Mouse (Mus musculus): ENCODE data around the gene Spock1. TPM values are rescaled to one million over a fixed set of nuclear protein-coding genes. Genes with fewer than 3 reads are reported as not detected.

Gene Spock1
- polyA plus RNA-seq, 1 experiment from 2014 or later = 0.06 TPM

DNA sequence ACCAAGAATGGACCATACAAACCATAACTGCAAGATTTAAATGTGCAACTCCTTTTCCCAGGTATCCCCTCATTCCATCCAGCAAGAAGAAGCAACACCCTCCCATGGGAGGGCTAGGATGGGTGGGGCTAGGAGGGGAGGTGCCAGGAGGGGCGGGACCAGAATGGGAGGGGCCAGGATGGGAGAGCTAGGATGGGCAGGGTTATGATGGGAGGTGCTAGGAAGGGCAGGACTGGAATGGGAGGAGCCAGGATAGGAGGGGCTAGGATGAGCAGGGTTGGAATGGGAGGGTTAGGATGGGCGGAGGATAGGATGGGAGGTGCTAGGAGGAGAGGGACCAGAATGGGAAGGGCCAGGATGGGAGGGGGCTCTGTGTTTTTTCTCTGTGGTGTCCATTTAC is 175.9 kb downstream of the Spock1 start:
- Histone ChIP-seq H3K4me2 (no peak overlapping the region), H3K27me3 (no peaks in the 10 kb centered on the region), H3K36me3 (replicated peaks) (no peaks in the 10 kb centered on the region), H3K4me1 (replicated peaks) (no peaks in the 10 kb centered on the region; the same call in 1 of the 2 replicates), H3K27ac (replicated peaks) (no peak overlapping the region), H3K9me3 (replicated peaks) (no peaks in the 10 kb centered on the region), H3K4me3 (replicated peaks) (no peak overlapping the region), H3K9ac (no peak overlapping the region)
- WGBS (ENCODE audit: insufficient replicate concordance) = 41% methylated on average over 2 of the region's 2 CpGs
- ATAC-seq (ENCODE audit: insufficient read depth) = no peak

DNA sequence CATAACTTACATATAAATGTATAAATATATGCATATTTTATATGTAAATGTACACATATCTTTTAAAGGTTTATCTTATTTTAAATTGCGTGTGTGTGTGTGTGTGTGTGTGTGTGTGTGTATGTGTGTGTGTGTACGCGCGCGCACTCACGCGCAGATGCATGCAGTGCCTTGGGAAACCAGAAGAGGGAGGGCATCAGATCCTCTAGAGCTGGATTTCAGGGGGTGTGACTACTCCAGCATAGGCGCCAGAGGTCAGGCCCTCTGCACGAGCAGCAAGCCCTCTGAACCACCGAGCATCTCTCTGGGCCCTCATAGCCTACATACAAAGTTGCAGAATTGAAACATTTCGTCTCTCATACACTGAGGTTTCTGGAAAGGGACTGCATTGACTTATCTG is 180.4 kb downstream of the Spock1 start:
- 83% methylated on average over 11 of the region's 11 CpGs for WGBS (ENCODE audit: insufficient replicate concordance)
- H3K27me3 ChIP-seq = no peaks in the 10 kb centered on the region
- ATAC-seq (ENCODE audit: insufficient read depth) = no peak
- H3K4me2 ChIP-seq = no peak overlapping the region
- no peaks in the 10 kb centered on the region for H3K9me3 ChIP-seq (replicated peaks)
- H3K4me3 ChIP-seq (replicated peaks) = no peak overlapping the region
- no peak overlapping the region for H3K27ac ChIP-seq (replicated peaks)
- H3K4me1 ChIP-seq (replicated peaks) = no peaks in the 10 kb centered on the region
- no peak overlapping the region for H3K9ac ChIP-seq
- H3K36me3 ChIP-seq (replicated peaks) = no peaks in the 10 kb centered on the region

DNA sequence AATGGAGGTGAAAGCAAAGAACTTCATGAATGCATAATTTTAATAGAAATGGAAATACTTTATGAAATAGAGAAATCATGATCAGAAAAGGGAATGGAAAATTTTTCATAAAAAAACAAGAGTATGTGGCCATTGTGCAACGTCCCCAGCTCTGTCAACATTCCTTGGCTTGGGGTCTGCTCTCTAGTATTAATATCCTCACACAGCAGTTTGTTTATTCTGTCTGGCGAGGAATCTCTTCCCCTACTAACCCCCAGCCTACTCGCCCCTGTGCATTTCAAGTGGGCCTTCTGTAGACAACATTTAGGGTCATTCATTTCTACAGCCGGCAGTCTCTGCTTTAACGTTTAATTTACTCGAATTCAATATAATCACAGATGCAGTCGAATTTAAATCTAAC is 181.5 kb downstream of the Spock1 start:
- H3K4me2 ChIP-seq = no peak overlapping the region
- no peak for ATAC-seq (ENCODE audit: insufficient read depth)
- H3K9ac ChIP-seq = no peak overlapping the region
- no peaks in the 10 kb centered on the region for H3K9me3 ChIP-seq (replicated peaks)
- H3K36me3 ChIP-seq (replicated peaks) = no peaks in the 10 kb centered on the region
- WGBS (ENCODE audit: insufficient replicate concordance) = 66% methylated on average over 7 of the region's 7 CpGs
- no peak overlapping the region for H3K4me3 ChIP-seq (replicated peaks)
- H3K4me1 ChIP-seq (replicated peaks) = no peaks in the 10 kb centered on the region
- no peaks in the 10 kb centered on the region for H3K27me3 ChIP-seq
- no peak overlapping the region for H3K27ac ChIP-seq (replicated peaks)

GRCm38 (mm10) chr13:57722329-57722936 is 185.7 kb downstream of the Spock1 start:
- no peak for ATAC-seq (ENCODE audit: insufficient read depth)
- no peak overlapping the region for H3K4me3 ChIP-seq (replicated peaks)
- no peaks in the 10 kb centered on the region for H3K9me3 ChIP-seq (replicated peaks)
- H3K9ac ChIP-seq = no peak overlapping the region
- WGBS (ENCODE audit: insufficient replicate concordance) = 75% methylated on average over 17 of the region's 17 CpGs
- H3K27ac ChIP-seq (replicated peaks) = no peak overlapping the region
- H3K4me2 ChIP-seq = no peak overlapping the region
- no peaks in the 10 kb centered on the region for H3K4me1 ChIP-seq (replicated peaks)
- H3K27me3 ChIP-seq = no peaks in the 10 kb centered on the region
- H3K36me3 ChIP-seq (replicated peaks) = no peaks in the 10 kb centered on the region

GRCm38 (mm10) chr13:57721524-57722279 is 186.4 kb downstream of the Spock1 start:
- H3K9ac ChIP-seq = no peak overlapping the region
- H3K4me3 ChIP-seq (replicated peaks) = no peak overlapping the region
- no peaks in the 10 kb centered on the region for H3K36me3 ChIP-seq (replicated peaks)
- H3K27ac ChIP-seq (replicated peaks) = no peak overlapping the region
- no peak for ATAC-seq (ENCODE audit: insufficient read depth)
- H3K4me1 ChIP-seq (replicated peaks) = no peaks in the 10 kb centered on the region
- H3K9me3 ChIP-seq (replicated peaks) = no peaks in the 10 kb centered on the region
- H3K27me3 ChIP-seq = no peaks in the 10 kb centered on the region
- 55% methylated on average over 20 of the region's 20 CpGs for WGBS (ENCODE audit: insufficient replicate concordance)
- no peak overlapping the region for H3K4me2 ChIP-seq

- ATAC-seq (ENCODE audit: insufficient read depth) = no peak
- Histone ChIP-seq H3K9ac (no peak overlapping the region), H3K27me3 (no peaks in the 10 kb centered on the region)
Observed at GRCm38 (mm10) chr13:57718087-57718486, 190.0 kb downstream of the Spock1 start.

DNA sequence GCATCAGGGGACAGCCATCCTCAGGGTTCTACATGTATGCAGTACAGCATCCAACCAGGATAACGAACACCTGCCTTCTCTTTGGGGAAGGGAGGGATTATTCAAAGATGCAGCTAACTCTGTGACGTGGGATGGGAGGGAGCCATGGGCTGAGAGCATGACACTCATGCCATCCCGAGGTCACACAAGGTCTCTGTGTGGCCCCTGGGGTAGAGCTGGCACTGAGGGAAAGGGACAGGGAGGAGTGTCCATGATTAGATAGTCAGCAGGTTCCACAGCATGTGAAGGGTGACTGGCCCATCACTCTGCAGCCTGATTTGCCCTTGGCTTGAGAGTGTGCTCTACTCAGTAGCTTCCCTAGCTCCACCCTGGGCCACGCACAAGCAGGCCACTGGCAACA is 195.2 kb downstream of the Spock1 start:
- H3K9ac ChIP-seq = no peak overlapping the region
- H3K36me3 ChIP-seq (replicated peaks) = no peaks in the 10 kb centered on the region
- H3K9me3 ChIP-seq (replicated peaks) = no peaks in the 10 kb centered on the region
- no peak overlapping the region for H3K27ac ChIP-seq (replicated peaks)
- no peak overlapping the region for H3K4me2 ChIP-seq
- H3K4me3 ChIP-seq (replicated peaks) = no peak overlapping the region
- H3K27me3 ChIP-seq = no peaks in the 10 kb centered on the region
- WGBS (ENCODE audit: insufficient replicate concordance) = 48% methylated on average over 4 of the region's 4 CpGs
- no peaks in the 10 kb centered on the region for H3K4me1 ChIP-seq (replicated peaks)
- ATAC-seq (ENCODE audit: insufficient read depth) = no peak

More at GRCm38 (mm10) chr13:57718087-57718486, 190.0 kb downstream of the Spock1 start:
- no peaks in the 10 kb centered on the region for H3K36me3 ChIP-seq (replicated peaks)
- no peak overlapping the region for H3K4me2 ChIP-seq
- 59% methylated on average over 5 of the region's 5 CpGs for WGBS (ENCODE audit: insufficient replicate concordance)
- H3K4me1 ChIP-seq (replicated peaks) = no peaks in the 10 kb centered on the region
- no peaks in the 10 kb centered on the region for H3K9me3 ChIP-seq (replicated peaks)
- H3K27ac ChIP-seq (replicated peaks) = no peak overlapping the region
- H3K4me3 ChIP-seq (replicated peaks) = no peak overlapping the region

- H3K36me3 ChIP-seq (replicated peaks) = no peaks in the 10 kb centered on the region
- H3K27ac ChIP-seq (replicated peaks) = no peak overlapping the region
- no peak overlapping the region for H3K9ac ChIP-seq
- H3K27me3 ChIP-seq = no peaks in the 10 kb centered on the region
- no peak for ATAC-seq (ENCODE audit: insufficient read depth)
- no peak overlapping the region for H3K4me3 ChIP-seq (replicated peaks)
- H3K9me3 ChIP-seq (replicated peaks) = no peaks in the 10 kb centered on the region
- H3K4me2 ChIP-seq = no peak overlapping the region
- 0 out of 2 replicates have a peak, but pooled peaks cover 4% of the 10 kb centered on the region for H3K4me1 ChIP-seq (replicated peaks)
Observed at GRCm38 (mm10) chr13:57708425-57708824, 199.7 kb downstream of the Spock1 start.

- H3K27me3 ChIP-seq = no peaks in the 10 kb centered on the region
- 78% methylated on average over 2 of the region's 2 CpGs for WGBS (ENCODE audit: insufficient replicate concordance)
- no peak overlapping the region for H3K27ac ChIP-seq (replicated peaks)
- H3K4me1 ChIP-seq (replicated peaks) = 0 out of 2 replicates have a peak, but pooled peaks cover 4% of the 10 kb centered on the region
- no peak overlapping the region for H3K4me2 ChIP-seq
- ATAC-seq (ENCODE audit: insufficient read depth) = no peak
- no peaks in the 10 kb centered on the region for H3K9me3 ChIP-seq (replicated peaks)
- H3K4me3 ChIP-seq (replicated peaks) = no peak overlapping the region
- no peak overlapping the region for H3K9ac ChIP-seq
- no peaks in the 10 kb centered on the region for H3K36me3 ChIP-seq (replicated peaks)
Observed at GRCm38 (mm10) chr13:57702966-57703365, 205.2 kb downstream of the Spock1 start.

DNA sequence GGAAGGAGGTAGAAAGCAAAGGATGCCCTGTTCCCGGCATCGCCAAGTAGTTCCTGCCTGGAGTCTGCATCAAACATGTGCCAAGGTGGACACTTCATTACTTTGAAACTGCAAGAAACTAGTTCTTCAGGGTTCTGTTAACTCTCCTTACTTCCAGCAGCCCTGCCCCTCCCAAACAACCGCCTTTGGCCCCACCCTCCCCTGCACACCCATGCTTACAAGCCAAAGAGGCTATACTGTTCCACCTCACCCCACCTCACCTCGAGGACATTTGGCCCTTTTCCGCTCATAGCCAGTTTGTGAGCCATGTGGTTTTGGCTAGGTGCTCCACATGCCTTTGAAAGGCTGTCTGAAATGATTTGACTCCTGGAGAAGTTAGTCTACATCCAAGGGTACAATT is 211.4 kb downstream of the Spock1 start:
- whole genome bisulfite sequencing (ENCODE audit: insufficient replicate concordance) = 62% methylated on average over 5 of the region's 5 CpGs
- no peaks in the 10 kb centered on the region for H3K9me3 ChIP-seq (replicated peaks)
- no peaks in the 10 kb centered on the region for H3K36me3 ChIP-seq (replicated peaks)
- no peak overlapping the region for H3K9ac ChIP-seq
- peaks cover 8% of the 10 kb centered on the region; the same call in 1 of the 2 replicates for H3K27me3 ChIP-seq
- H3K4me2 ChIP-seq = no peak overlapping the region
- H3K27ac ChIP-seq (replicated peaks) = no peak overlapping the region
- H3K4me3 ChIP-seq (replicated peaks) = no peak overlapping the region
- peaks cover 6% of the 10 kb centered on the region; the same call in 1 of the 2 replicates for H3K4me1 ChIP-seq (replicated peaks)
- no peak for ATAC-seq (ENCODE audit: insufficient read depth)

DNA sequence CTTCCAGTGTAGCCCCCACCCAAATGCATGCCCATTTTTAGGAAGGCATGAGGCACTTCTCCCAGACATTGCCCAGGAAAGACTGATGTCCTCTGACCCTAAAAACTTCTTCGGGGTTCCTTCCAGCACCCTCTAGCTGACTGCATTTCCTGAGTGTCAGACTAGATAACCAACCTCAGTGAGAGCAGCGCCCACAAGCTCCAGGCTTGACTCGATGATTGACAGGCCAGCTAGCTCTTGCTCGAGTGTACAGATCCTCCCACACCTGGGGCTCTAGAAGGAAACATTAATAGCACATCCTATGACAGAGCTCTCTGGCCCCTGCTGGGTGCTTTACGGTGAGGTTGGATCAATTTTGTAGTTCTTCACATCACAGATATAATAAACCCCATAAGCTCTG is 219.2 kb downstream of the Spock1 start:
- 30% methylated on average over 5 of the region's 5 CpGs for WGBS (ENCODE audit: insufficient replicate concordance)
- Histone ChIP-seq H3K27ac (replicated peaks) (no peak overlapping the region; the same call in 1 of the 2 replicates), H3K27me3 (peaks cover 8% of the 10 kb centered on the region), H3K4me1 (replicated peaks) (peaks cover 11% of the 10 kb centered on the region), H3K9ac (no peak overlapping the region), H3K9me3 (replicated peaks) (no peaks in the 10 kb centered on the region), H3K36me3 (replicated peaks) (no peaks in the 10 kb centered on the region), H3K4me3 (replicated peaks) (no peak overlapping the region), H3K4me2 (no peak overlapping the region)
- ATAC-seq (ENCODE audit: insufficient read depth) = no peak
